Mouse (Mus musculus): ENCODE results near the gene Minos1. TPM values are rescaled to one million over a fixed set of nuclear protein-coding genes. Genes with fewer than 3 reads are reported as not detected.

Gene Minos1
- total and polyA plus RNA-seq, 2 experiments, result 29.7 to 45.2 TPM

DNA sequence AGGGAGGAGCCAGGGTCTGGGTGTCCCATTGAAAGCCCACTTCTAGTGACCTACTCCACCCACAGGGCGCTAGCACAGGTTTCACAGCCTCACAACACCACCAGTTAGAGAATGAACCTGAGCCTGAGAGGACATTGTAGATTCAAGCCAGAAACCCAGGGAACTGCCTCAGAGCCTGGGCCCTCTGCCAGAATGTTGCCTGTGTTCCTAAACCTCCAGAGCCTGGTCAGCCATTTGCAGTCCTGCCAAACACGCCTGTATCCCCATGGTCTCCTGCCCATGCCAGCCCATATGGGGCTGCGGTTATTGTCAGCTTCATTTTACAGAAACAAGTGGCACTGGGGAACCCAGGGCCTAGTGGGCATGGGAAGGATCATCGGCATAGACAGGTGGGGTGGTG lies 75.6 kb downstream of the Minos1 start:
- Histone ChIP-seq H3K4me3 (ENCODE audit: insufficient read depth, low read depth, low read length) (no peak overlapping the region), H3K27me3 (ENCODE audit: control insufficient read depth, insufficient read depth, low read length) (no peaks in the 10 kb centered on the region), H3K4me1 (ENCODE audit: control insufficient read depth, insufficient read depth, low read length) (no peaks in the 10 kb centered on the region), H3K79me2 (ENCODE audit: control insufficient read depth, insufficient read depth, low read length) (no peaks in the 10 kb centered on the region), H3K9ac (ENCODE audit: low read depth, low read length) (no peak overlapping the region), H3K36me3 (ENCODE audit: control insufficient read depth, insufficient read depth, low read length) (peaks cover 3% of the 10 kb centered on the region; the same call in 1 of the 2 replicates), H3K27ac (replicated peaks; ENCODE audit: insufficient read depth, low read depth, low read length) (no peak overlapping the region)
- WGBS, result 90% methylated on average over 4 of the region's 4 CpGs
- DNase-seq (ENCODE audit: extremely low read depth, low read depth, low spot score), result no peak
- TF ChIP-seq POLR2A (IDR thresholded peaks at IDR 0.05; ENCODE audit: extremely low read depth, insufficient read depth, low read length), result no peak
- no peak for TF ChIP-seq CTCF (IDR thresholded peaks at IDR 0.05; ENCODE audit: low read depth, low read length)

DNA sequence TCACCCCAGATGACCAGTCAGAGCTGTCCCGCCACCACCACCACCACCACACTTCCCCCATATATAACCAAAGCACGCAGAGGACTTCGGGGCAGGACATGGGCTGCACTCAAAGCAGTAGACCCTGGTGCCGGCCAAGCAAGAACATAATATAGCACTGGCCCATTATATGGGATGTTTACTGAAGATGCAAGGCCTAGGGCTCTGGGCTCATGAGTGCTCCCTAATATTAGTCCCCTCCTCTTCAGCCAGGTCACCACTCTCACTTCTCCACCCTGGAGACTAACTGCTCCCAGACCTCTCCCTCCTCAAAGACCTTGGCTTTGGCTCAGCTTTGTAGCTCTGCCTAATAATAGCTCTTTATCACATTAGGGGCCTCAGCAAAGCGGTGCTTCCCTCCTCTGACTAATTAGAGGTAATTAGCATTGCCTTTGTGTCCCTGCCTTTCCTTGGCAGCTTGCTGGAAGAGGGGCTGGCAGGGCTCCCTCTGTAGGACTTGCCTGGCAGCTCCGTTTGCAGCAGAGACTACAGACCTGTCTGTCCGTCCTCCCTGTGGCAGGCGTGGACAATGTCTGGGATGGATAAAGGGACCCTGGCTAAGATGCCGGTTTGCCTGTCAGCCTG lies 76.5 kb downstream of the Minos1 start:
- no peaks in the 10 kb centered on the region for H3K27me3 ChIP-seq (ENCODE audit: control insufficient read depth, insufficient read depth, low read length)
- peaks cover 3% of the 10 kb centered on the region; the same call in 1 of the 2 replicates for H3K36me3 ChIP-seq (ENCODE audit: control insufficient read depth, insufficient read depth, low read length)
- no peaks in the 10 kb centered on the region for H3K4me1 ChIP-seq (ENCODE audit: control insufficient read depth, insufficient read depth, low read length)
- WGBS, result 90% methylated on average over 9 of the region's 9 CpGs
- H3K9ac ChIP-seq (ENCODE audit: low read depth, low read length), result no peak overlapping the region
- no peak overlapping the region for H3K4me3 ChIP-seq (ENCODE audit: insufficient read depth, low read depth, low read length)
- DNase-seq (ENCODE audit: extremely low read depth, low read depth, low spot score), result no peak
- TF ChIP-seq CTCF (IDR thresholded peaks at IDR 0.05; ENCODE audit: low read depth, low read length) (no peak), POLR2A (IDR thresholded peaks at IDR 0.05; ENCODE audit: extremely low read depth, insufficient read depth, low read length) (no peak)
- no peak overlapping the region for H3K27ac ChIP-seq (replicated peaks; ENCODE audit: insufficient read depth, low read depth, low read length)
- no peaks in the 10 kb centered on the region for H3K79me2 ChIP-seq (ENCODE audit: control insufficient read depth, insufficient read depth, low read length)

DNA sequence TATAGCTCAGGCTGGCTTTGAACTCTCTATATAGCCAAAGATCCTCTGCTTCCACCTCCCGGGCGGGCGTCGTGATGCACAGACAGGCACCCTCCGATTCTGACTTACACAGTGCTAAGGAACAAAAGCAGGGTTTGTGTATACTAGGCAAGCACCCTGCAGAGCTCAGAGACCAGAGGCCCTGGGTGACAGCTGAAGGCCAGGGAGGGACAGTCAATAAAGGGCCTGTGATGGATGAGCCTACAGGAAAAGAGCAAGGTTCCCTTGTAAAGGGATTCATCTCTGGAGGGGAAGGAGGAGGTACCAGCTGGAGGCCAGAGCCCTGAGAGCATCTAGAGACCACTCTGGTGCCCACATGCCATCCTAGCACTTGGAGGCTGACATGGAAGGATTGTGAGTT lies 77.5 kb downstream of the Minos1 start:
- H3K79me2 ChIP-seq (ENCODE audit: control insufficient read depth, insufficient read depth, low read length), result no peaks in the 10 kb centered on the region
- TF ChIP-seq POLR2A (IDR thresholded peaks at IDR 0.05; ENCODE audit: extremely low read depth, insufficient read depth, low read length), result no peak
- no peak for TF ChIP-seq CTCF (IDR thresholded peaks at IDR 0.05; ENCODE audit: low read depth, low read length)
- no peak for DNase-seq (ENCODE audit: extremely low read depth, low read depth, low spot score)
- H3K36me3 ChIP-seq (ENCODE audit: control insufficient read depth, insufficient read depth, low read length), result peaks cover 3% of the 10 kb centered on the region; the same call in 1 of the 2 replicates
- WGBS, result 80% methylated on average over 5 of the region's 5 CpGs
- no peaks in the 10 kb centered on the region for H3K4me1 ChIP-seq (ENCODE audit: control insufficient read depth, insufficient read depth, low read length)
- no peak overlapping the region for H3K9ac ChIP-seq (ENCODE audit: low read depth, low read length)
- H3K27ac ChIP-seq (replicated peaks; ENCODE audit: insufficient read depth, low read depth, low read length), result no peak overlapping the region
- no peaks in the 10 kb centered on the region for H3K27me3 ChIP-seq (ENCODE audit: control insufficient read depth, insufficient read depth, low read length)
- H3K4me3 ChIP-seq (ENCODE audit: insufficient read depth, low read depth, low read length), result no peak overlapping the region

DNA sequence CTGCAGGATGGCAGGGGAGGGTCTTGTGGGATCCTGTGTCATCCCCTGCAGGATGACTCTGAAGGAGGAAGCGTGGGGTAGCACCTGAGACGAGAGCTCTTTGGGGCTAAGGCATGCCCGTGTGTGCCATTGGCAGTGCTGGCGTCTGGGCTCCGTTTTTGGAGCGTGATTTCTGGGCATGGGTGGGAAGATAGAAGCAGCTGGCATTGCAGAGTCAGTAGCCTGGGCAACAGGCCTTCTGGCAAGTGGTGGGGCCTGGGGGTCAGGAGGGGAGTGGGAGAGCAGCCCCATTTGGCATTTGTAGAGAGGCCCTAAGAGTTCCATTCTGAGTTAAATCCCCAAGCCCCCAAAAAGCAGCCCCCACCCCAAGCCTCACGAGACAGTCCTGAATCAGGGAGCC lies 78.1 kb downstream of the Minos1 start:
- no peak for DNase-seq (ENCODE audit: extremely low read depth, low read depth, low spot score)
- Histone ChIP-seq H3K9ac (ENCODE audit: low read depth, low read length) (no peak overlapping the region), H3K79me2 (ENCODE audit: control insufficient read depth, insufficient read depth, low read length) (no peaks in the 10 kb centered on the region), H3K27ac (replicated peaks; ENCODE audit: insufficient read depth, low read depth, low read length) (no peak overlapping the region), H3K27me3 (ENCODE audit: control insufficient read depth, insufficient read depth, low read length) (no peaks in the 10 kb centered on the region), H3K4me3 (ENCODE audit: insufficient read depth, low read depth, low read length) (no peak overlapping the region), H3K4me1 (ENCODE audit: control insufficient read depth, insufficient read depth, low read length) (no peaks in the 10 kb centered on the region), H3K36me3 (ENCODE audit: control insufficient read depth, insufficient read depth, low read length) (peaks cover 3% of the 10 kb centered on the region; the same call in 1 of the 2 replicates)
- WGBS, result 95% methylated on average over 7 of the region's 7 CpGs
- no peak for TF ChIP-seq CTCF (IDR thresholded peaks at IDR 0.05; ENCODE audit: low read depth, low read length)
- no peak for TF ChIP-seq POLR2A (IDR thresholded peaks at IDR 0.05; ENCODE audit: extremely low read depth, insufficient read depth, low read length)

Other genes with a start within 250 kb of the Minos1 start
- gene Otud3, start 217.2 kb downstream of the Minos1 start, total RNA-seq (2014; rRNA removed), result 4.1 and 5.6 TPM in 2 replicates
- 4.1 and 5.1 TPM in 2 replicates for gene Otud3, start 217.2 kb downstream of the Minos1 start, polyA plus RNA-seq (2012; rRNA removed)
- 5.5 and 13.4 TPM in 2 replicates for gene Rnf186, start 164.0 kb downstream of the Minos1 start, total RNA-seq (2014; rRNA removed)
- 24.5 and 25.8 TPM in 2 replicates for gene Rnf186, start 164.0 kb downstream of the Minos1 start, polyA plus RNA-seq (2012; rRNA removed)
- 10.2 and 12.6 TPM in 2 replicates for gene Tmco4, start 158.2 kb downstream of the Minos1 start, total RNA-seq (2014; rRNA removed)
- 14.6 and 15.3 TPM in 2 replicates for gene Tmco4, start 158.2 kb downstream of the Minos1 start, polyA plus RNA-seq (2012; rRNA removed)
- gene Htr6, start 55.5 kb downstream of the Minos1 start, total RNA-seq (2014; rRNA removed), result not detected in 2 replicates
- not detected in 2 replicates for gene Htr6, start 55.5 kb downstream of the Minos1 start, polyA plus RNA-seq (2012; rRNA removed)
- 0.37 and 1.7 TPM in 2 replicates for gene Nbl1, start 38.1 kb downstream of the Minos1 start, total RNA-seq (2014; rRNA removed)
- 1.1 and 1.3 TPM in 2 replicates for gene Nbl1, start 38.1 kb downstream of the Minos1 start, polyA plus RNA-seq (2012; rRNA removed)
- gene Capzb, start 61.8 kb upstream of the Minos1 start, total RNA-seq (2014; rRNA removed), result 51.4 and 58.5 TPM in 2 replicates
- gene Capzb, start 61.8 kb upstream of the Minos1 start, polyA plus RNA-seq (2012; rRNA removed), result 52.6 and 56.4 TPM in 2 replicates
- gene Pqlc2, start 179.6 kb upstream of the Minos1 start, total RNA-seq (2014; rRNA removed), result 6.1 and 13.0 TPM in 2 replicates
- gene Pqlc2, start 179.6 kb upstream of the Minos1 start, polyA plus RNA-seq (2012; rRNA removed), result 37.2 and 42.8 TPM in 2 replicates
- 142 and 183 TPM in 2 replicates for gene Akr7a5, start 179.6 kb upstream of the Minos1 start, total RNA-seq (2014; rRNA removed)
- gene Akr7a5, start 179.6 kb upstream of the Minos1 start, polyA plus RNA-seq (2012; rRNA removed), result 144 and 155 TPM in 2 replicates
- 26.0 and 27.9 TPM in 2 replicates for gene Mrto4, start 221.5 kb upstream of the Minos1 start, total RNA-seq (2014; rRNA removed)
- 17.2 and 22.8 TPM in 2 replicates for gene Mrto4, start 221.5 kb upstream of the Minos1 start, polyA plus RNA-seq (2012; rRNA removed)
- gene Emc1, start 221.5 kb upstream of the Minos1 start, total RNA-seq (2014; rRNA removed), result 23.0 and 23.6 TPM in 2 replicates
- gene Emc1, start 221.5 kb upstream of the Minos1 start, polyA plus RNA-seq (2012; rRNA removed), result 22.2 and 22.3 TPM in 2 replicates
- gene Ubr4, start 221.5 kb upstream of the Minos1 start, total RNA-seq (2014; rRNA removed), result 56.7 and 94.2 TPM in 2 replicates
- gene Ubr4, start 221.5 kb upstream of the Minos1 start, polyA plus RNA-seq (2012; rRNA removed), result 109 and 149 TPM in 2 replicates

Data from liver, adult 2 months (tissue).